Mouse (Mus musculus) stomach, postnatal 0 days (tissue): ENCODE measurements around the gene Tmeff2. TPM values are rescaled to one million over a fixed set of nuclear protein-coding genes. Genes with fewer than 3 reads are reported as not detected.

Source experiments
- ATAC-seq: fragments of 200-750 bp; cut with Nextera tagmentation; 2 replicates; pipeline ENCODE4 v1.8.0; 2017; ENCODE audit not compliant: low FRiP score, low TSS enrichment
- DNase-seq: peaks from one replicate; pipeline ENCODE4 v3.0.0-alpha.2; 2016; ENCODE audit warnings: low spot score
- H3K27ac ChIP-seq: fragments of 300-500 bp; sonication (generic); replicated peaks from 2 replicates; pipeline ENCODE4 v1.5.1; 2014; ENCODE audit warnings: mild to moderate bottlenecking, control low read depth
- H3K27me3 ChIP-seq: fragments of 300-500 bp; sonication (generic); 2 replicates; pipeline ENCODE4 v1.6.1; 2014; ENCODE audit warnings: low read length; ENCODE audit not compliant: control insufficient read depth, insufficient read depth
- H3K36me3 ChIP-seq: fragments of 300-500 bp; sonication (generic); 2 replicates; pipeline ENCODE4 v1.6.1; 2014; ENCODE audit warnings: low read length, mixed read lengths; ENCODE audit not compliant: control insufficient read depth, insufficient read depth
- H3K4me1 ChIP-seq: fragments of 300-500 bp; sonication (generic); replicated peaks from 2 replicates; pipeline ENCODE4 v1.6.1; 2014; ENCODE audit warnings: antibody characterized with exemption; ENCODE audit not compliant: control insufficient read depth, insufficient read depth
- H3K4me2 ChIP-seq: fragments of 300-500 bp; sonication (generic); replicated peaks from 2 replicates; pipeline ENCODE4 v1.6.1; 2014; ENCODE audit warnings: low read depth, mild to moderate bottlenecking, control low read depth, moderate library complexity
- H3K4me3 ChIP-seq: fragments of 300-500 bp; sonication (generic); 2 replicates; pipeline ENCODE4 v1.5.1; 2014; ENCODE audit warnings: low read depth, low read length, control low read depth
- H3K9ac ChIP-seq: fragments of 300-500 bp; sonication (generic); 2 replicates; pipeline ENCODE4 v1.6.1; 2014; ENCODE audit warnings: mild to moderate bottlenecking, low read length, control low read depth, mixed read lengths
- H3K9me3 ChIP-seq: fragments of 300-500 bp; sonication (generic); 2 replicates; pipeline ENCODE4 v1.6.1; 2016; ENCODE audit warnings: low read length; ENCODE audit not compliant: control insufficient read depth
- CTCF ChIP-seq: IDR thresholded peaks from 2 replicates; pipeline ENCODE4 v1.5.1; 2016; ENCODE audit warnings: antibody characterized with exemption, low read depth, mild to moderate bottlenecking, moderate library complexity
- EP300 ChIP-seq: optimal IDR thresholded peaks from 2 replicates; pipeline ENCODE3; 2016; ENCODE audit warnings: antibody characterized with exemption
- WGBS: fragments of 180-500 bp; shearing (Covaris S2); extraction: QIAGEN DNeasy Blood & Tissue Kit; methylation state at CpG from one replicate; pipeline ENCODE4 v1.1.7; 2014; 5-methylcytosine and 5-hydroxymethylcytosine counted together
- polyA plus RNA-seq: library from polyadenylated mRNA; unstranded; fragments of >200 nt; fragmentation: Nextera tagmentation; extraction: Ambion mirVana; gene quantifications from 2 replicates; pipeline ENCODE4 v1.2.1, GENCODE M21; 2015

The Tmeff2 gene
- polyA plus RNA-seq, 1 experiment from 2014 or later: 5.0 TPM

DNA sequence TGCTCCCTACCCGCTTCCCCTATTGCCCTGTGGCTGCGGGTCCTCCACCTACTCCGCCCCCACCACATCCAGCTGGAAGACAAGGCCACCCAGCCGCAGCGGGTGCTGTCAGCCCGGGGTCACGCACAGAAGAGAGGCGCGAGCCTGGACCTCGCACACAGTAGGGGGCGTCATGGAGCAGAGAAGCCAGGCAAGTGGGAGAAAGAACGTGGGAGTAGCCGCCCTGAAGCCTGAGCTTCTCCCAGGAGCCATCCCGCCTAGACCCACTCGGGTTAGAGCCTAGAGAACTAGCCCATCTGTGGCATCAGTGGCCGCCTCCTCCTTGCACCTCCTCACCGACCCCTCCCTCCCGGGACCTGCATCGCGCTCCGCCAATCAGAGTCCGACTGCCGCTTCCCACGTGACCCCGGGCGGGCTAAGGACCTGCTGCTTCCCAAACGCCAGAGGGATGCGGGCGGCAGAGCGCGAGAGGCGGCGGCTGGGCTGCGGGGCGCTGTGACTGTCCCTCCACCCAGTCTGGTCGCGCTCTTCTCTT is 26.7 kb downstream of the Tmeff2 start:
- Histone ChIP-seq H3K36me3 (no peaks in the 10 kb centered on the region), H3K9me3 (no peaks in the 10 kb centered on the region), H3K4me3 (peak overlapping the region; percentile 50), H3K27ac (no peak overlapping the region), H3K27me3 (peaks cover 6% of the 10 kb centered on the region; the same call in 1 of the 2 replicates), H3K9ac (peak overlapping the region; percentile 43), H3K4me1 (no peaks in the 10 kb centered on the region), H3K4me2 (peak overlapping the region; percentile 98)
- WGBS: 0% methylated on average over 36 of the region's 37 CpGs
- TF ChIP-seq EP300 (no peak), CTCF (peak; percentile 58)
- peak; percentile 82 for DNase-seq
- ATAC-seq: peak; percentile 95

DNA sequence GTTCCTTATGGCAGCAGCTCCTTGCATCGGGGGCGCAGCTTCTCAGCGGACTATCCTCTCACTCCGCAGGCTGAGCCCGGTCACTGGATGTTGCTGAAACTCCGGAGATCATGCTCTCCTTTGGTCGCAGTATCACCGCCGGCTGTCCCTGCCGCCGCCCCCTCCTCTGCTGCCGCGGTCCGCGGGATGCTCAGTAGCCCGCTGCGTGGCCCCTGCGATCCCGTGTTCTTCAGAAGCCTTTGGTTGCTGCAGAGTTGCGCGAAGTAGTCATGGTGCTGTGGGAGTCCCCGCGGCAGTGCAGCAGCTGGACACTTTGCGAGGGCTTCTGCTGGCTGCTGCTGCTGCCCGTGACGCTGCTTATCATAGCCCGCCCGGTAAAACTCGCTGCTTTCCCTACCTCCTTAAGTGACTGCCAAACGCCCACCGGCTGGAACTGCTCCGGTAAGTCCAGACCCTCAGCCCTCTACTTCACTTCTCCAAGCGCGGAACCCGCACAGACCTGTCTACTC is 27.3 kb downstream of the Tmeff2 start:
- Histone ChIP-seq H3K9ac (peak overlapping the region; percentile 8; the same call in 1 of the 2 replicates), H3K9me3 (no peaks in the 10 kb centered on the region), H3K36me3 (no peaks in the 10 kb centered on the region), H3K4me1 (no peaks in the 10 kb centered on the region), H3K27ac (no peak overlapping the region), H3K4me3 (peak overlapping the region; percentile 50), H3K4me2 (peak overlapping the region; percentile 98), H3K27me3 (0 out of 2 replicates have a peak, but pooled peaks cover 3% of the 10 kb centered on the region)
- TF ChIP-seq CTCF (no peak), EP300 (no peak)
- no peak for DNase-seq
- no peak; the same call in 1 of the 2 replicates for ATAC-seq
- under 1% methylated on average over 35 of the region's 35 CpGs for WGBS

DNA sequence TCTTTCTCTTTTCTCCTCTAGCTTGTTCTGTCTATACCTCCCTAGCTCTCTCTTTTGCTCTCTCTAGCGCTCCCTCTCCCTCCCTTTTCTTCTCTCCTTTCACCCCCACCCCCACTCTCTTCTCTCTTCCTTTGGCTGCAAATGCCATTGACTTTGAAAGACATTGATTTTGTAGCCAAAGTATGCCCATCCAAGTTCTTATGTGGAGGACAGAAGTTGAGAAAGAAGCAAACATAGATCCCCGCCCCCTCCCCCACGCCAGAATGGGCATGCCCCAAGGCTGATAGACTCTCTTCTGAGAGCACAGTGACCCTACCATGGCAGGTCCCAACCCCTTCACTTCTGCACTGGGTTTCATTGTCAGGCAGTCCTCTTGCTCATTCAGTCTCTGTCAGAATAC is 28.3 kb downstream of the Tmeff2 start:
- Histone ChIP-seq H3K36me3 (no peaks in the 10 kb centered on the region), H3K4me2 (no peak overlapping the region), H3K9me3 (no peaks in the 10 kb centered on the region), H3K27me3 (0 out of 2 replicates have a peak, but pooled peaks cover 3% of the 10 kb centered on the region), H3K4me1 (no peaks in the 10 kb centered on the region), H3K27ac (no peak overlapping the region), H3K4me3 (no peak overlapping the region), H3K9ac (no peak overlapping the region)
- ATAC-seq (no peak), DNase-seq (no peak)
- 38% methylated on average over 3 of the region's 3 CpGs for WGBS
- TF ChIP-seq EP300 (no peak), CTCF (no peak)

DNA sequence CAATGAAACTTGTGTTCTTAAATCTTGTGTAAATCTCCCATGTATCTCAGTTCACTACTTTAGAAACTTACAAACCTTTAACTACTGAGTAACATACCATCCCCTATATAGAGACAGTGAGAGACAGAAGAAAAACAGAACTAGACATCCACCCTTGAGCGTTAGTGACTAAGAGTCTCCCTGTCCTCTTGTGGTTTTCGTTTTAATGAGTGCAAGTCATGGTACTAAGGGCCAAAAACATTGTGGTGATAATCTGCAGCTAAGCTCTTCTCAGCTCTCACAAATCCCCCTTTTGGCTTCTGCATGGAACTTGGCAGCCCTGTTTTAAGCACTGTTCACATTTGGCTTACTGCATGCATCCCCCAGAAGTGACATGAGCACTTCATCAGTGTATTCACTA is 34.6 kb downstream of the Tmeff2 start:
- Histone ChIP-seq H3K27ac (no peak overlapping the region), H3K4me1 (no peaks in the 10 kb centered on the region), H3K4me2 (no peak overlapping the region), H3K9me3 (no peaks in the 10 kb centered on the region), H3K9ac (no peak overlapping the region), H3K4me3 (no peak overlapping the region), H3K27me3 (no peaks in the 10 kb centered on the region), H3K36me3 (no peaks in the 10 kb centered on the region)
- DNase-seq: no peak
- no peak for ATAC-seq
- TF ChIP-seq EP300 (no peak), CTCF (no peak)
- WGBS: 38% methylated on average over 2 of the region's 2 CpGs

DNA sequence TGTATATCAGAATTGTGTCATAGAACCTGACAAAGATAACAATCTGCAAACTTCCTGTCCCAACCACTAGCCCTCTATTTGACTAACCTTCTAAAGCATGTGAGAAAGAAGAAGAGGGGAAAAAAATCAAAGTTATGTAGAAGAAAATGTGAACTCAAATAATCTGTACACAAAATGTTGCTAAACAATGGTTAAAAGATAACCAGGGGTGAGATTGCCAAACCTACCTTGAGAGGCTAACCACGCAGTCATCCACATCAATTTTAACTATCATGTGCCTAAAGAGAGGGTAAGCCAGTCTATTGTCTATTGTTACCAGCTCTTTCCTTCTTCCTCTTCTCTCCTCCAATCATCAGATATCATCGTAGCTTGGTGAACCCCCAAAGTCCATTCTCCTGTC is 35.0 kb downstream of the Tmeff2 start:
- no peak for ATAC-seq
- Histone ChIP-seq H3K9ac (no peak overlapping the region), H3K27me3 (no peaks in the 10 kb centered on the region), H3K36me3 (no peaks in the 10 kb centered on the region), H3K4me1 (no peaks in the 10 kb centered on the region), H3K4me2 (no peak overlapping the region), H3K27ac (no peak overlapping the region), H3K9me3 (no peaks in the 10 kb centered on the region), H3K4me3 (no peak overlapping the region)
- no peak for DNase-seq
- 73% methylated on average over 2 of the region's 2 CpGs for WGBS
- TF ChIP-seq EP300 (no peak), CTCF (no peak)
